Mouse (Mus musculus): ENCODE results near the gene Myo6. TPM values are rescaled to one million over a fixed set of nuclear protein-coding genes. Genes with fewer than 3 reads are reported as not detected.

The Myo6 gene
- 1 to 10 TPM; 7.3 to 8.3 TPM for total RNA-seq (2021)
- long read RNA-seq, experiment 1, partial matches to known transcripts = 1 of 5 reads
- long read RNA-seq, experiment 1, other reads (novel, unspliced or antisense) = 4 of 5 reads
- long read RNA-seq, experiment 2, partial matches to known transcripts = 1 of 2 reads
- long read RNA-seq, experiment 2, other reads (novel, unspliced or antisense) = 1 of 2 reads

DNA sequence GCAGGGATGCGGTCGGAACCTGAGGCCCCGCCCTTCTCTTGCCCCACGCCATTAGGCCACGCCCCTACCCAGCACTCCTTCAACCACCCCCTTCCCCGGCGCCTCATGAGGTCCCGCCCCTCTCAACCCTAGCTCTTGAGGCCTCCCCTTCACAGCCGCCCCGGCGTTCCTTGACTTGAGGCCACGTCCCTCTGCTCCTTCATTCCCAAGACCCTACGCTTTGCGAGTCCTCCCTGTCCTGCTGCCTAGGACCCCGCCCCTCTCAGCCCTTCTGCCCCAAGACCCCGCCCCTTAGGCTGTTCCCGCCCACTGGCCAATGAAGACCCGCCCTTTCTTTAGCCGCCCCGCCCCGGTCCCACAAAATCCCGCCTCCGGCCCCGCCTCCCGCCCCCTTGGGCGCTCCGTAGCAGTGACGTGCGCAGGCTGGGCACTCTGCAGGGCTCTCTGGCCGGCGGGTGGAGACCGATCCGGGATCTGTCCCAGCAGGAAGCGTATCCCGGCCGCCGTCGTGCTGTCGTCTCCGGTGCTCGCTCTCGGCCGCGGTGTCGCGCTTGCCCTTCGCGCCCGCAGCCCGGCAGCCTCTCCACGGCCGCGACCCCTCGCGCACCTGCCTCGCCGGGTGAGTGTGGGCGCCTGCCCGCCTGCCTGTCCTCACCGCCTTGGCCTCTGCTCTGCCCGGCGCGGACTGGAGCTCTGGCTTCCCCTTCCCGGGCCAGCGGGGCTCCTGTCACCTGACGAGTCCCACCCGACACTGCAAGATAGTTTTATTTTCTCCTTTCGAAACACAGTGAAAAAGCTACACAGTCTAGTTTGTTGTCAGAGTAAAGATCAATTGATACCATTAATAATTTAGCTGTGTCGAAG lies at the start of gene Myo6:
Gene Myo6 (plus strand): TSS at position 421 of the 864 bp plus-strand sequence.
- intact Hi-C loops (cut with DNase I) = no loop called here
- no peak for TF ChIP-seq CTCF (IDR thresholded peaks at IDR 0.05)
- Histone ChIP-seq H3K27ac (peak within 1 kb of the TSS; percentile 97), H3K4me3 (peak within 1 kb of the TSS; percentile 85)
- DNase-seq = peak; percentile 97

DNA sequence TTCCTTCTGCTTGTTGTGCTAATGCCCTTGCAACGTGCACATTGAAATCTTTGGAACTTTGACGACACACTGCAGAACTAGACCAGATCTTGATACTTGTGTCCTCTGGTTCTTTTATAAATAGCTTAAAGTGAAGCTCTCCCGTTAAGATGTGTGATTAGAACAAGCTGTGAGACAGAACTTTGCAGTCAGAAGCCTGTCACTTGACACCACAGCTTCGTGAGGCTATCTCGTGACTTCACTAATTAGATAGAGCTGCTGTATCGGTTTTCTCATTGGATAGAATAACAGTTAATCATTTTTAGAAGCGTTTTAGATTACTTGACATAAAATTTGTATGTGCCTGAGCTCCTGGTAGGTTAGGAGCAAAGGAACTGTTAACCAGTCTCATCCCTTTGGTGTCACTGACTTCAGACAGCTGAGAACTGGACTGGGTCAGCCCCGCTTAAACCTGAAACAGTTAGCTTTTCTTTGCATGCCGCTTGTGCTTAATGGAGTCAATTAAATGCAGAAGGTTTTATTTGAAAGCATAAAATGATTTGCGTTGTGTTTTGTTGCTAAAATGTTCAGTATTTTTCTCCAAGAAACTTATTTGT lies 18.7 kb upstream of the Myo6 start:
- no peak for DNase-seq
- no peak for TF ChIP-seq CTCF (IDR thresholded peaks at IDR 0.05)
- no peak overlapping the region for H3K4me3 ChIP-seq
- H3K27ac ChIP-seq = peak overlapping the region; percentile 9
- intact Hi-C loops (cut with DNase I) = no loop called here

DNA sequence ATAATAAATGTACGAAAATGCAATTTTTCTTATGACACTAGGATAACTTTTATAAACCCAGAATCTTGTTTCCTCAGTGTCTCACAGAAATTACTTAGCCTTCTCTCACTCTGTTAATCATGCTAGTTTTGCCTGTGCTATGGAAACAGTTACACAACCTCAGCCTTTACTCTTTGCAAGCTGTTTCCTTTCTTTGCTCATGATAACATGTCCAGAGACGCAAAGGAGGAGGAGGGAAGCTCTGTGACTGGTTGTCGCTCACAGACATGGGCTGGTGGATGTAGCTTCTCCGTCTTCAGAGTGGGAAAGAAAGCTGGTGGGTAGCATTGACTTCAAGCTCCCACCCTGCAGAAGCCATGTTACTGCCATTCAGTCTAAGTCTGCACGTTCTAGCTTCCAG lies 15.2 kb upstream of the Myo6 start:
- no peak overlapping the region for H3K4me3 ChIP-seq
- no peak overlapping the region for H3K27ac ChIP-seq
- intact Hi-C loops (cut with DNase I) = no loop called here
- DNase-seq = no peak
- no peak for TF ChIP-seq CTCF (IDR thresholded peaks at IDR 0.05)

DNA sequence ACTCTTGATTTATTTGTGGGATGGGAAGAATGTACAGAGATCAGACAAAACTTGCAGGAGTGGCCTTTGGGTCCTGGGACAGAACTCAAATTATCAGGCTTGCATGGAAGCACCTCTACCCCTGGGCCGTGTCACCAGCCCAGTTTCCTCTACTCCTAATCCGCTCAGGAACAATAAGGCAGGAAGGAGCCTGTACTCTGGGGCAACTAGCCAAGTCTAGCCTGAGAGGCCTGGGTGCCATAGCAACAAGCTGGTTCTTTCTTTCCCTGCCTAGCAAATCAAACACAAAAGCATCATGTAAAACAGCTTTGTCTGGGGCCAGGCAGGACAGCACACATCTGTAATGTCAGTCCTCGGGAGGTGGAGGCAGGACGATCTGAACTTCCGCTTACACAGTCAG lies 9.6 kb upstream of the Myo6 start:
- H3K27ac ChIP-seq = no peak overlapping the region
- no peak overlapping the region for H3K4me3 ChIP-seq
- DNase-seq = no peak
- no peak for TF ChIP-seq CTCF (IDR thresholded peaks at IDR 0.05)
- intact Hi-C loops (cut with DNase I) = no loop called here

DNA sequence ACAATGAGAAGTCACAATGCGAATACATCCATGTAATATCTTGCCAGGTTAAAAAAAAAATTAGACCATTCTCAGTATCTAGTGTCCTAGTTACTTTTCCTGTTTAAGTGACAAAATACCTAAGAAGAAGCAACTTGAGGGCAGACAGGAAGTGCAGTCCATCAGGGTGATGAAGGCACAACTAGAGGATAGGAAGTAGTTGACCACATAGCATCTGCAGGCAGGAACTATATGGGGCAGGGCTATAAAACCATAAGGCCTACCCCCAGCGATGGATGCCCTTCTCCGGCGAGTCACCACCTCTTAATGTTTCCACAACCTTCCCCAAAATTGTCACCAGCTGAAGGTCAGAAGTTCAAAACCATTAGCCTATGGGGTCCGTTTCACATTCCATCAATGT lies 8.1 kb upstream of the Myo6 start:
- Histone ChIP-seq H3K27ac (no peak overlapping the region), H3K4me3 (no peak overlapping the region)
- no peak for TF ChIP-seq CTCF (IDR thresholded peaks at IDR 0.05)
- intact Hi-C loops (cut with DNase I) = no loop called here
- no peak for DNase-seq

DNA sequence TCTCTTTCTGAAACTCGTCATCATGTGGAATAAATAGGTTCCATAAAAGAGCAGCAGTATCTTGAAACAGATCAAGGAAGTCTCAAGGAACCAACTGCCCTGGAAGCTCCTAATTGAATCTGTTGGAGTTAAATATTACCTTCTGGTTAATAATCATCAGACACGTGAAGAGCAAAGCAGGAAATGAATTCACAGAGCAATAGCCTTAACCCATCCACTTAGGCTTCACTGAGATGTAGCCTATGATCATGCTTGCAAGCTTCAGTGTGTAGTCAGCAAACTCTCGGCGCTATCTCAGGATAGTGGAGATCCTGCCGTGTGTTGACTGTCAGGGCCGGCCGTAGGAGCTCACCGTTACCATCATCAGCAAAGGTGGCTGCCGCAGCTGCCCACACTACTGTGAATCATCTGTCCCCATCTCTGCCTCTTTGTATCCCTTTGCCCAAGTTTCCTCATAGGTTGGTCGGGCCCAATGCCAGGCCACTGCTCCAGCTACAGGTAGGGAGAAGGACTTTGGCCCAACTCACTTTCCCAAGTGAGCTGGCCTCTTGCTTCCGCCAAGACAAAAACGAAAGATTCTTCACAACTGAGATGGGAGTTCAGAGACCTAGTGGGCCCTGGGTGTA lies 6.9 kb upstream of the Myo6 start:
- no peak overlapping the region for H3K4me3 ChIP-seq
- no peak overlapping the region for H3K27ac ChIP-seq
- no peak for TF ChIP-seq CTCF (IDR thresholded peaks at IDR 0.05)
- intact Hi-C loops (cut with DNase I) = no loop called here
- no peak for DNase-seq

DNA sequence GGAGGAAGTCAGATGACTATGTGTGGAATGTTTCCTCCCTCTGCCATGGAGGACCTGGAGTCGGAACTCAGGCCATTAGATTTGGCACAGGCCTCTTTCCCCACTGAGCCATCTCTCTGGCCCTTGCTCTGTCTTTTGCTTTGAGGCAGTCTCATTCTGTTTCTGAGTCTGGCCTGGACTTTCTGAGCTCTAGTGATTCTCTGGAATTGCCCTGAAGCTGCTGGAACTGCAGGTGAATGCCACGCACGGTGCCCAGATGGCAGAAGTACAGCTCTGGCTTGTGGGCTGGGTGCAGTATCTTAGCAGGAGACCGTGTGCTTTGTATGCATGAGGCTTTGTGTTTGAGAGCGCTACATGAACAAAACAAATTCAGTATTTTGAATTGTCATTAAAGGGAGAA lies 5.9 kb upstream of the Myo6 start:
- TF ChIP-seq CTCF (IDR thresholded peaks at IDR 0.05) = no peak

DNA sequence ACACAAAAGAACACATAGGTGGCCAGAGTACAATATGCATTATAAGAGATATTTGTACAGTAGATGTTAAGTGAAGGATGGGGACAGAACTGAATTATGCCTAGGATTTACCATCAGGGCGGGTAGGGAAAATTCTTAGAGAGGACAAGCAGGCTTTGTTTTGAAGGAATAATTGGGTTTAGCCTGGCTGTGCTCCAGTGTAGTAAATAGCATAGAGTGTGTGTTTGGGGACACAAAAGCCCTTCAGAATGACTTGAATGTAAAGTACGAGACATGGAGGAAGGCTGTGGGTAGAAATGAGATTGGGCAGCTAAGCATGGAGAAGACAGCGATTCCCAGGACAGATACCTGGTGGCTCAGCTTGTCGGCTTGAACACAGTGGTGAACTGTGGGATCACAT lies 3.4 kb upstream of the Myo6 start:
- DNase-seq = no peak
- no peak overlapping the region for H3K4me3 ChIP-seq
- no peak overlapping the region for H3K27ac ChIP-seq
- no peak for TF ChIP-seq CTCF (IDR thresholded peaks at IDR 0.05)
- intact Hi-C loops (cut with DNase I) = no loop called here

More for the DNA sequence above, 5.9 kb upstream of the Myo6 start:
- DNase-seq = no peak
- Histone ChIP-seq H3K27ac (no peak overlapping the region), H3K4me3 (no peak overlapping the region)
- intact Hi-C loops (cut with DNase I) = no loop called here

DNA sequence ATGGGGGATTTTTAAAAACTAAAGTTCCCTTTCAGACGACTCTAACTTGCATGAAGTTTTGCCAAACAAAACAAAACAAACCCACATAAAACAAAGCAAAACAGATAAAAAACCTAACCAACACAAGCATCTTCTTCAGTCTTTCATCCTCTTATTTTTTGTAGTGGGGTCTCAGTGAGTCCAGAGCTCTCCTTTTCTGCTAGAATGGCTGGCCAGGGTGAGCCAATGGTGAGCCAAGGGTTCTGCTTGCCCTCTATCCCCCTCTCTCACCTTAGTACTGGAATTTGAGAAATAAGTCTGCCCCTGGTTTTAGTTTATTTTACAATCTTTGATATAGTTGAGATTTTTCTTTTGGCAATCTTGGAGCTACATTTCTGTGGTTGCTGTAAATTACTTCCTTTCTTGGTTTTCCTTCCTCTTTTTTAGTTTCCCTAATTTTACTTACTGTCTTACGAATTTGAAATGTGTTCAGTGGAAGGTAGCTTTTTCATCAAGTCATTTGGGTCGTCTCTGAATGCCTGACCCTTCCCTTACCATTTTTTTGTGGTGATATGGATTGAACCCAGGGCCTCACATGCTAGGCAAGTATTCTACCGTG lies 1.6 kb upstream of the Myo6 start:
- DNase-seq = no peak
- intact Hi-C loops (cut with DNase I) = no loop called here
- Histone ChIP-seq H3K4me3 (no peak overlapping the region), H3K27ac (no peak overlapping the region)
- TF ChIP-seq CTCF (IDR thresholded peaks at IDR 0.05) = no peak

DNA sequence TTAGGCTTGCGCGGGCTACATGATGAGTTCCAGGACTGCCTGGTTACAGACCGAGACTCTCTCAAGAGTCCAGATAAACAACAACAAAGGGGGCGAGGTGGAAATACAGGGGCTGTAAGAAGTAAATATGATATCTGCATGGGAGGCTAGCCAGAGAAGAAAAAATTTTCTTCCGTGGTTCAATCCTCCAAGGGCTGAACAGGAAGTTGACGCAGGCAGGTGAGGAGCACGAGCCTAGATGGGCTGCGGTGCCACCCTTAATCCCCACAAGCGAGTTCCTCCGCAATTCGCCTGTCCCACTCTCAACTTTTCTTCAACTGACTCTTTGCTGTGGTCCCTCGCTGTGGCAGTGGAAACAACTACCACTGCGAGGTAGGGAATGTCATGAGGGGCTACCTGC lies 640 bp upstream of the Myo6 start:
- no peak for DNase-seq
- H3K27ac ChIP-seq = peak overlapping the region; percentile 97
- intact Hi-C loops (cut with DNase I) = no loop called here
- peak overlapping the region; percentile 85 for H3K4me3 ChIP-seq
- no peak for TF ChIP-seq CTCF (IDR thresholded peaks at IDR 0.05)

DNA sequence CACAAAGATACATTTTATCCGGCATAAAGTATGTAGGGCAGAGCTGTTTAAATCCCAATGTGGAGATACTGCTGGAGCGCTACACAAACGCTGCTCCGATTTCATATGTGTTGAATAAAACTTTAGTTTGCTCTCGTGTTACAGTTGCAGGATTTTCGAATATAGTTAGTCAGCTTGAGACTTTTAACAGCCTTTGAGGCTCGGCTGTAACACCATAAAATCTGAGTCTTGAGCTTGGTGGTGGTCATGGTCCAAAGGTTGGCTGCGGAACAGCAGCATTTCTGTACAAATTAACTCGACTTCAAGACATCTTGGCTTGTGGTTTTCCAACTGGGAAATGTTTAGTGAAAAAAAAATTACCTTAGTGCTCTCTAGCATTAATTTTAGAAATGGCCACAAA lies 859 bp downstream of the Myo6 start:
- TF ChIP-seq CTCF (IDR thresholded peaks at IDR 0.05) = no peak
- Histone ChIP-seq H3K27ac (peak overlapping the region; percentile 97), H3K4me3 (peak overlapping the region; percentile 85)
- DNase-seq = no peak
- intact Hi-C loops (cut with DNase I) = no loop called here

DNA sequence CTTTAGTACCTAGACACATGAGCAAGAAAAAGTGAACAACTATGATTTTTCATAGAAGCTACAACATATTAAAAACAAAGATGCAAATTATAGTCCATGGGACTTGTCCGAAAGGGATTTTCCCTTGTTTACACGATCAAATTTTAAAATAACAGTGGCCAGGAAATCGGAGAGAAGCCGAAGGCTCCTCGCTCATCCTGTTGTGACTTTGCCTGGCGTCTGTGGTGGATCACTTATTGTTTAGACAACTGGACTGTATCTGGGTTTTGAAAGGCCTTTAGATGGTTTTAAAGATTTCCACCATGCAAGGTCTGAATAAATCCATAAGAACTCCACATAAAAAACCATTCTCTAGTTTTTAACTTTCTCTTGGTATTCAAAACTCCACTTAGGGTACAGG lies 1.6 kb downstream of the Myo6 start:
- intact Hi-C loops (cut with DNase I) = no loop called here
- TF ChIP-seq CTCF (IDR thresholded peaks at IDR 0.05) = no peak
- Histone ChIP-seq H3K27ac (peak overlapping the region; percentile 97), H3K4me3 (peak overlapping the region; percentile 85)
- DNase-seq = no peak

All from gastrocnemius, adult 2 months (tissue).